Mouse (Mus musculus): ENCODE measurements at regions not wholly inside any gene's neighbourhood (a gene's known extent, or its start where the extent isn't known, plus 50 kb on each side); places are given as distances from the start of the nearest gene placed in this dataset.

DNA sequence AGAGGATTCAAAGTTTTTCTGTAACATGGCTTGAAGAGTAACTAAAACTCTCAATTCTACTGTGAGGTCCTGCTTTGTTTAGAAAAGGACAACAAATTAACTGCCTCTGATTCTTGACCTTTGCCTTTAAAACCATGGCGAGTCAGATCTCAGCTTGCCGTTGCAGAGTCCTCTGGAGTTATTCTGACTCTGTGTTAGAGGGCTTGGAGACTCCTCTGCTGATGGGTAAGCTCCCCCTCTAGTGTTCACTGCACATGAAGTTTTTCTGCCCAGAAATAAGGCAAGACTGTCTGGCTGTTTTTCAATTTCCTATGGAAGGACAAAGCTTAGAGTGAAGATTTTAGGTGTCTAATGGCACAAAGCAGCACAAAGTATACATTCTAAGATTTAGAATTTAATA lies 1085.9 kb upstream of the Nr2f1 start:
- Histone ChIP-seq H3K9ac (ENCODE audit: low read length) (no peak overlapping the region), H3K27ac (ENCODE audit: low read depth, low read length) (no peak overlapping the region), H3K27me3 (ENCODE audit: control insufficient read depth, insufficient read depth, low read length) (no peaks in the 10 kb centered on the region), H3K4me2 (ENCODE audit: low read depth) (no peak overlapping the region), H3K4me3 (ENCODE audit: low read depth, low read length) (no peak overlapping the region), H3K4me1 (ENCODE audit: control insufficient read depth, insufficient read depth, low read length) (no peaks in the 10 kb centered on the region), H3K9me3 (ENCODE audit: control insufficient read depth, low read length) (no peaks in the 10 kb centered on the region), H3K36me3 (ENCODE audit: control insufficient read depth, insufficient read depth, low read length) (no peaks in the 10 kb centered on the region)
- WGBS: 1% methylated on average over 2 of the region's 2 CpGs
- ATAC-seq (ENCODE audit: insufficient read depth, low FRiP score, low TSS enrichment): no peak
- DNase-seq (ENCODE audit: low spot score): peak; percentile 22

DNA sequence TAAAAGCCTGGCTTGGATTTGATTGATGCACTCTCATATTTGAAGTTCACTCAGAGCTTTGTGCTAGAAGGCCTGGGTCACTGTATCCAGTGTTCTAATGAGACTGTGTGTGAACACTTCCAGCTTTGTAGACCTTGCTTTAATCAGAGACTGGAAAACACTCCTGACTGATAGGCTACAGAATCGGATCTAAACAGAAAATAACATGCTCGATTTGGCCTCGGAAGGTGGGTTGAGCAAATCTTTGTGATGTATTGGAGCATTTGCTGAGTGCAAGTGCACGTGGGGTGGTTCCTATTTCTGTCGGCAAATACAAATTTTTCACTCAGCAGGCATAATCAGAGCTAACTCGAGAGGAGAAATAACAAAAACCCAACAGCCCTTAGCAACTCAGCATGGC lies 1078.2 kb upstream of the Nr2f1 start:
- Histone ChIP-seq H3K36me3 (ENCODE audit: control insufficient read depth, insufficient read depth, low read length) (no peaks in the 10 kb centered on the region), H3K4me3 (ENCODE audit: low read depth, low read length) (no peak overlapping the region), H3K27ac (ENCODE audit: low read depth, low read length) (no peak overlapping the region), H3K27me3 (ENCODE audit: control insufficient read depth, insufficient read depth, low read length) (no peaks in the 10 kb centered on the region), H3K4me2 (ENCODE audit: low read depth) (no peak overlapping the region), H3K4me1 (ENCODE audit: control insufficient read depth, insufficient read depth, low read length) (no peaks in the 10 kb centered on the region), H3K9me3 (ENCODE audit: control insufficient read depth, low read length) (no peaks in the 10 kb centered on the region), H3K9ac (ENCODE audit: low read length) (no peak overlapping the region)
- peak; percentile 19 for DNase-seq (ENCODE audit: low spot score)
- WGBS: 45% methylated on average over 6 of the region's 6 CpGs
- ATAC-seq (ENCODE audit: insufficient read depth, low FRiP score, low TSS enrichment): no peak

DNA sequence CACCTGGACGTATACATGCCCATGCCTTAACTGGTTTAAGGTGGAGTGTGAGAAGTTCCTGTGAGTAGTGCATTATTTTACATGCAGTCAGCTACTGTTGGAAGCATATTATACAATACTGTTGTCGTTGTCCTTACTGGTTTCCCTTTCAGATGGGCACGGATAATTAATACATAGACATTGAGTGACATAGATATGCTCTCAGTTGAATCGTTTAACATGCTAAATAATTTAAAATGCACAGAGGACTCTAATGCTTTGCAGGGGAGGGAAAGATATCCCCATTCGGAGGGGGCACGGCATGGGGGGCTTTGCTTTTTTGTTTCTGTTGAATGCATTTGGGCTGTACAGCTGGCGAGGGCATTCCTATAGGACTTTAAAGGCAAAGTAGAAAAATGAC lies 1077.8 kb upstream of the Nr2f1 start:
- Histone ChIP-seq H3K9me3 (ENCODE audit: control insufficient read depth, low read length) (no peaks in the 10 kb centered on the region), H3K4me1 (ENCODE audit: control insufficient read depth, insufficient read depth, low read length) (no peaks in the 10 kb centered on the region), H3K9ac (ENCODE audit: low read length) (no peak overlapping the region), H3K4me2 (ENCODE audit: low read depth) (no peak overlapping the region), H3K27me3 (ENCODE audit: control insufficient read depth, insufficient read depth, low read length) (no peaks in the 10 kb centered on the region), H3K36me3 (ENCODE audit: control insufficient read depth, insufficient read depth, low read length) (no peaks in the 10 kb centered on the region), H3K4me3 (ENCODE audit: low read depth, low read length) (no peak overlapping the region), H3K27ac (ENCODE audit: low read depth, low read length) (no peak overlapping the region)
- WGBS: 65% methylated on average over 7 of the region's 7 CpGs
- ATAC-seq (ENCODE audit: insufficient read depth, low FRiP score, low TSS enrichment) (no peak), DNase-seq (ENCODE audit: low spot score) (no peak)

DNA sequence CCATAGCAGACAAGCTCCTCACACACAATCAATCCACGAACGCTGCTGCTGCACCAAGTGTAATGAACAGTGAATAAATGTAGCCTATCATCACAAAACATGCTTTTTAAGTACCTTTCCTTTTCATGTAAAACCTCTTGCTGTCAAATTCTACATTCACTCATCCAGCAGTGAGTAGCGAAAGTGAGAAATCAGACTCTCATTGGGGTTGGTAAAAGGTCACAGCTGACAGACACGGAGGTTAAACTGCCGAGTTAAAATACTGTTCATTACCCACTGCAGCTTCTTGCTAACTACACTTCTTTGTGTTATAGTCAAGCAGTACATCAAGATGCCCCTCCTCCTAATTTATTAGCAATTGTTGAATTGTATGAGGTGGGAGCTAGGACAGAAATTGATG lies 1055.8 kb upstream of the Nr2f1 start:
- Histone ChIP-seq H3K4me1 (ENCODE audit: control insufficient read depth, insufficient read depth, low read length) (no peaks in the 10 kb centered on the region; the same call in 1 of the 2 replicates), H3K36me3 (ENCODE audit: control insufficient read depth, insufficient read depth, low read length) (no peaks in the 10 kb centered on the region), H3K4me2 (ENCODE audit: low read depth) (0 out of 2 replicates have a peak overlapping the region, but pooled peaks have one; percentile 5), H3K9me3 (ENCODE audit: control insufficient read depth, low read length) (no peaks in the 10 kb centered on the region), H3K9ac (ENCODE audit: low read length) (no peak overlapping the region), H3K4me3 (ENCODE audit: low read depth, low read length) (no peak overlapping the region), H3K27me3 (ENCODE audit: control insufficient read depth, insufficient read depth, low read length) (no peaks in the 10 kb centered on the region), H3K27ac (ENCODE audit: low read depth, low read length) (0 out of 2 replicates have a peak overlapping the region, but pooled peaks have one; percentile 9)
- DNase-seq (ENCODE audit: low spot score) (peak; percentile 35), ATAC-seq (ENCODE audit: insufficient read depth, low FRiP score, low TSS enrichment) (peak; percentile 56)
- 30% methylated on average over 5 of the region's 5 CpGs for WGBS

DNA sequence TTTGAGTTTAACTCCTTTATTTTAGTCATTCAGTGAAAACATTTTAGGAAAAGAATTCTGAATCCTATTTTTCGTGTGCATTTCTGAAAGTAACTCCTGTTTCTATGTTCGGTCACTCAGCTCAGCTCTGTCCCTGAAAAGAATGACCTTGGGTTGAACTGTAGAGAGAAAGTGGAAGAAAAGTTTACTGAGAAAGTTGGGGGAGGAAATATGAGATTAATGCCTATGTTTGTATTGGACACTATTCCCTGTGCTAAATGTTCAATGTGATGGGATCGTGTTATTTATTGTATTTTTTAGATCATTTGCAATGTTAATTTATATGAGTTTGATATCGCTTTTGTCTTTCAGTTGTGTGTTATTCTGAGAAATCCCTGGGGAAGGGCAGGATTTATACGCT lies 1052.8 kb upstream of the Nr2f1 start:
- no peak overlapping the region for H3K9ac ChIP-seq (ENCODE audit: low read length)
- no peak overlapping the region for H3K4me2 ChIP-seq (ENCODE audit: low read depth)
- H3K27me3 ChIP-seq (ENCODE audit: control insufficient read depth, insufficient read depth, low read length): no peaks in the 10 kb centered on the region
- H3K4me3 ChIP-seq (ENCODE audit: low read depth, low read length): no peak overlapping the region
- DNase-seq (ENCODE audit: low spot score): no peak
- H3K36me3 ChIP-seq (ENCODE audit: control insufficient read depth, insufficient read depth, low read length): no peaks in the 10 kb centered on the region
- no peaks in the 10 kb centered on the region for H3K9me3 ChIP-seq (ENCODE audit: control insufficient read depth, low read length)
- no peaks in the 10 kb centered on the region; the same call in 1 of the 2 replicates for H3K4me1 ChIP-seq (ENCODE audit: control insufficient read depth, insufficient read depth, low read length)
- no peak for ATAC-seq (ENCODE audit: insufficient read depth, low FRiP score, low TSS enrichment)
- H3K27ac ChIP-seq (ENCODE audit: low read depth, low read length): no peak overlapping the region
- WGBS: 53% methylated on average over 5 of the region's 5 CpGs

DNA sequence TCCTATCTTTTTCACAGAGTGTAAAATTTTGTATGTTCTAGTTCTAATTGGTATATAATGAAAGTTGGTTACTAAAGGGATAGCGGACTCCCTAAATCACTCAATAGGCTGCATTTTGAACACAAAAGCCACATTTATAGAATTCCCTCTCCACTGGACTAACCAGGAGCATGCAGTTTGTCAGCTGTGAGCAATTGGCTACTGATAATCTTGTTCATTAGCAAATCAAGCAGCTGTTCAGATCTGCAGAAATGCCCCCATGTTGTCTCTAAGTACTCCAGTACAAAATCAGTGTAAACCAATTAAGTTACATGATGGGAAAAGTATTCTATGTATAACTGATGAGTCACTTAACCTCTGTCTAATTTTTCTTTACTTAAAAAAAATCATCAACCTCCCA lies 1051.7 kb upstream of the Nr2f1 start:
- ATAC-seq (ENCODE audit: insufficient read depth, low FRiP score, low TSS enrichment) (peak; percentile 25), DNase-seq (ENCODE audit: low spot score) (no peak)
- 60% methylated on average over 1 of the region's 1 CpGs for WGBS
- H3K9ac ChIP-seq (ENCODE audit: low read length): no peak overlapping the region
- no peak overlapping the region for H3K4me3 ChIP-seq (ENCODE audit: low read depth, low read length)
- H3K27me3 ChIP-seq (ENCODE audit: control insufficient read depth, insufficient read depth, low read length): no peaks in the 10 kb centered on the region
- no peak overlapping the region for H3K27ac ChIP-seq (ENCODE audit: low read depth, low read length)
- no peaks in the 10 kb centered on the region; the same call in 1 of the 2 replicates for H3K4me1 ChIP-seq (ENCODE audit: control insufficient read depth, insufficient read depth, low read length)
- no peaks in the 10 kb centered on the region for H3K36me3 ChIP-seq (ENCODE audit: control insufficient read depth, insufficient read depth, low read length)
- H3K4me2 ChIP-seq (ENCODE audit: low read depth): no peak overlapping the region
- no peaks in the 10 kb centered on the region for H3K9me3 ChIP-seq (ENCODE audit: control insufficient read depth, low read length)
